Mouse (Mus musculus): ENCODE results near the gene Agbl4. TPM values are rescaled to one million over a fixed set of nuclear protein-coding genes. Genes with fewer than 3 reads are reported as not detected.

Agbl4 gene
- polyA plus RNA-seq, 1 experiment = not detected

- TF ChIP-seq USF1 (IDR thresholded peaks at IDR 0.05; ENCODE audit: low read depth) = no peak
- no peak for TF ChIP-seq MYOD1 (IDR thresholded peaks at IDR 0.05; ENCODE audit: control insufficient read depth, insufficient read length, low read depth)
- H3K79me3 ChIP-seq (ENCODE audit: low read depth) = no peaks in the 10 kb centered on the region
- no peaks in the 10 kb centered on the region for H3K79me2 ChIP-seq (ENCODE audit: control insufficient read depth, insufficient read depth)
- H3ac ChIP-seq (ENCODE audit: control insufficient read depth, insufficient read length, low read depth) = no peak overlapping the region
- H3K36me3 ChIP-seq (ENCODE audit: control insufficient read depth, insufficient read depth) = no peaks in the 10 kb centered on the region
- no peak overlapping the region for H3K4me3 ChIP-seq (ENCODE audit: insufficient read depth, poor library complexity, severe bottlenecking)
- H3K27me3 ChIP-seq (ENCODE audit: control insufficient read depth, insufficient read depth, insufficient read length) = no peaks in the 10 kb centered on the region
These were observed 836.4 kb downstream of the Agbl4 start for GRCm38 (mm10) chr4:111233849-111234248.

- Histone ChIP-seq H3K4me3 (ENCODE audit: insufficient read depth, poor library complexity, severe bottlenecking) (no peak overlapping the region), H3ac (ENCODE audit: control insufficient read depth, insufficient read length, low read depth) (no peak overlapping the region), H3K79me3 (ENCODE audit: low read depth) (no peaks in the 10 kb centered on the region), H3K79me2 (ENCODE audit: control insufficient read depth, insufficient read depth) (no peaks in the 10 kb centered on the region), H3K27me3 (ENCODE audit: control insufficient read depth, insufficient read depth, insufficient read length) (no peaks in the 10 kb centered on the region), H3K36me3 (ENCODE audit: control insufficient read depth, insufficient read depth) (no peaks in the 10 kb centered on the region)
- TF ChIP-seq CTCF (IDR thresholded peaks at IDR 0.05; ENCODE audit: control insufficient read depth, insufficient read depth, insufficient read length) (no peak), USF1 (IDR thresholded peaks at IDR 0.05; ENCODE audit: low read depth) (no peak), FOSL1 (IDR thresholded peaks at IDR 0.05; ENCODE audit: insufficient read depth, low read length, poor library complexity, severe bottlenecking) (no peak), MYOD1 (IDR thresholded peaks at IDR 0.05; ENCODE audit: control insufficient read depth, insufficient read length, low read depth) (no peak), CEBPB (IDR thresholded peaks at IDR 0.05; ENCODE audit: low read depth) (no peak), MYOG (IDR thresholded peaks at IDR 0.05; ENCODE audit: control insufficient read depth, extremely low read depth, insufficient read length) (no peak)
These were observed 854.5 kb downstream of the Agbl4 start for GRCm38 (mm10) chr4:111251917-111252316.

GRCm38 (mm10) chr4:111255499-111255898, 858.0 kb downstream of the Agbl4 start:
- TF ChIP-seq MYOD1 (IDR thresholded peaks at IDR 0.05; ENCODE audit: control insufficient read depth, insufficient read length, low read depth) (no peak), MYOG (IDR thresholded peaks at IDR 0.05; ENCODE audit: control insufficient read depth, extremely low read depth, insufficient read length) (no peak), CTCF (IDR thresholded peaks at IDR 0.05; ENCODE audit: control insufficient read depth, insufficient read depth, insufficient read length) (no peak), USF1 (IDR thresholded peaks at IDR 0.05; ENCODE audit: low read depth) (no peak), MAX (IDR thresholded peaks at IDR 0.05) (no peak), CEBPB (IDR thresholded peaks at IDR 0.05; ENCODE audit: low read depth) (no peak), FOSL1 (IDR thresholded peaks at IDR 0.05; ENCODE audit: insufficient read depth, low read length, poor library complexity, severe bottlenecking) (no peak)
- no peaks in the 10 kb centered on the region for H3K27me3 ChIP-seq (ENCODE audit: control insufficient read depth, insufficient read depth, insufficient read length)
- H3K36me3 ChIP-seq (ENCODE audit: control insufficient read depth, insufficient read depth) = no peaks in the 10 kb centered on the region
- H3ac ChIP-seq (ENCODE audit: control insufficient read depth, insufficient read length, low read depth) = no peak overlapping the region
- H3K79me2 ChIP-seq (ENCODE audit: control insufficient read depth, insufficient read depth) = no peaks in the 10 kb centered on the region
- no peaks in the 10 kb centered on the region for H3K79me3 ChIP-seq (ENCODE audit: low read depth)
- no peak overlapping the region for H3K4me3 ChIP-seq (ENCODE audit: insufficient read depth, poor library complexity, severe bottlenecking)

GRCm38 (mm10) chr4:111256931-111257330, 859.5 kb downstream of the Agbl4 start:
- Histone ChIP-seq H3K27me3 (ENCODE audit: control insufficient read depth, insufficient read depth, insufficient read length) (no peaks in the 10 kb centered on the region), H3ac (ENCODE audit: control insufficient read depth, insufficient read length, low read depth) (no peak overlapping the region), H3K4me3 (ENCODE audit: insufficient read depth, poor library complexity, severe bottlenecking) (no peak overlapping the region), H3K36me3 (ENCODE audit: control insufficient read depth, insufficient read depth) (no peaks in the 10 kb centered on the region), H3K79me2 (ENCODE audit: control insufficient read depth, insufficient read depth) (no peaks in the 10 kb centered on the region), H3K79me3 (ENCODE audit: low read depth) (no peaks in the 10 kb centered on the region)
- TF ChIP-seq MYOG (IDR thresholded peaks at IDR 0.05; ENCODE audit: control insufficient read depth, extremely low read depth, insufficient read length) (no peak), CEBPB (IDR thresholded peaks at IDR 0.05; ENCODE audit: low read depth) (no peak), FOSL1 (IDR thresholded peaks at IDR 0.05; ENCODE audit: insufficient read depth, low read length, poor library complexity, severe bottlenecking) (no peak), MAX (IDR thresholded peaks at IDR 0.05) (no peak), CTCF (IDR thresholded peaks at IDR 0.05; ENCODE audit: control insufficient read depth, insufficient read depth, insufficient read length) (no peak), MYOD1 (IDR thresholded peaks at IDR 0.05; ENCODE audit: control insufficient read depth, insufficient read length, low read depth) (no peak), USF1 (IDR thresholded peaks at IDR 0.05; ENCODE audit: low read depth) (no peak)

GRCm38 (mm10) chr4:111280936-111281335, 883.5 kb downstream of the Agbl4 start:
- Histone ChIP-seq H3K36me3 (ENCODE audit: control insufficient read depth, insufficient read depth) (no peaks in the 10 kb centered on the region), H3K79me2 (ENCODE audit: control insufficient read depth, insufficient read depth) (no peaks in the 10 kb centered on the region), H3K79me3 (ENCODE audit: low read depth) (no peaks in the 10 kb centered on the region), H3K4me3 (ENCODE audit: insufficient read depth, poor library complexity, severe bottlenecking) (no peak overlapping the region), H3K27me3 (ENCODE audit: control insufficient read depth, insufficient read depth, insufficient read length) (no peaks in the 10 kb centered on the region), H3ac (ENCODE audit: control insufficient read depth, insufficient read length, low read depth) (no peak overlapping the region)
- no peak for TF ChIP-seq USF1 (IDR thresholded peaks at IDR 0.05; ENCODE audit: low read depth)
- TF ChIP-seq FOSL1 (IDR thresholded peaks at IDR 0.05; ENCODE audit: insufficient read depth, low read length, poor library complexity, severe bottlenecking) = no peak
- no peak for TF ChIP-seq CTCF (IDR thresholded peaks at IDR 0.05; ENCODE audit: control insufficient read depth, insufficient read depth, insufficient read length)
- TF ChIP-seq CEBPB (IDR thresholded peaks at IDR 0.05; ENCODE audit: low read depth) = no peak
- no peak for TF ChIP-seq MYOD1 (IDR thresholded peaks at IDR 0.05; ENCODE audit: control insufficient read depth, insufficient read length, low read depth)
- TF ChIP-seq MAX (IDR thresholded peaks at IDR 0.05) = no peak

GRCm38 (mm10) chr4:111281836-111282235, 884.4 kb downstream of the Agbl4 start:
- Histone ChIP-seq H3K36me3 (ENCODE audit: control insufficient read depth, insufficient read depth) (no peaks in the 10 kb centered on the region), H3K79me2 (ENCODE audit: control insufficient read depth, insufficient read depth) (no peaks in the 10 kb centered on the region), H3K27me3 (ENCODE audit: control insufficient read depth, insufficient read depth, insufficient read length) (no peaks in the 10 kb centered on the region), H3ac (ENCODE audit: control insufficient read depth, insufficient read length, low read depth) (no peak overlapping the region), H3K4me3 (ENCODE audit: insufficient read depth, poor library complexity, severe bottlenecking) (no peak overlapping the region), H3K79me3 (ENCODE audit: low read depth) (no peaks in the 10 kb centered on the region)
- TF ChIP-seq CEBPB (IDR thresholded peaks at IDR 0.05; ENCODE audit: low read depth) = no peak
- no peak for TF ChIP-seq USF1 (IDR thresholded peaks at IDR 0.05; ENCODE audit: low read depth)
- TF ChIP-seq MYOD1 (IDR thresholded peaks at IDR 0.05; ENCODE audit: control insufficient read depth, insufficient read length, low read depth) = no peak
- TF ChIP-seq CTCF (IDR thresholded peaks at IDR 0.05; ENCODE audit: control insufficient read depth, insufficient read depth, insufficient read length) = no peak
- no peak for TF ChIP-seq FOSL1 (IDR thresholded peaks at IDR 0.05; ENCODE audit: insufficient read depth, low read length, poor library complexity, severe bottlenecking)
- no peak for TF ChIP-seq MYOG (IDR thresholded peaks at IDR 0.05; ENCODE audit: control insufficient read depth, extremely low read depth, insufficient read length)
- no peak for TF ChIP-seq MAX (IDR thresholded peaks at IDR 0.05)

Measured in C2C12 (cell line).